Mouse (Mus musculus) midbrain, postnatal 0 days (tissue): ENCODE data around the gene Ambra1. TPM values are rescaled to one million over a fixed set of nuclear protein-coding genes. Genes with fewer than 3 reads are reported as not detected.

Source experiments
- ATAC-seq: fragments of 200-750 bp; cut with Nextera tagmentation; 2 replicates; pipeline ENCODE4 v1.8.0; 2017; ENCODE audit warnings: moderate number of reproducible peaks, mild to moderate bottlenecking, moderate TSS enrichment, moderate library complexity; ENCODE audit not compliant: low FRiP score
- DNase-seq: peaks from one replicate; pipeline ENCODE4 v3.0.0-alpha.2; 2015; ENCODE audit warnings: low spot score
- H3K27ac ChIP-seq: fragments of 300-500 bp; sonication (generic); 2 replicates; pipeline ENCODE4 v1.5.1; 2014; ENCODE audit warnings: low read depth, mild to moderate bottlenecking, low read length, mixed read lengths
- H3K27me3 ChIP-seq: fragments of 300-500 bp; sonication (generic); 2 replicates; pipeline ENCODE4 v1.6.1; 2014; ENCODE audit warnings: low read length, control low read depth, mixed read lengths; ENCODE audit not compliant: insufficient read depth
- H3K36me3 ChIP-seq: fragments of 300-500 bp; sonication (generic); 2 replicates; pipeline ENCODE4 v1.6.1; 2014; ENCODE audit warnings: low read length, control low read depth, mixed read lengths; ENCODE audit not compliant: insufficient read depth
- H3K4me1 ChIP-seq: fragments of 300-500 bp; sonication (generic); 2 replicates; pipeline ENCODE4 v1.6.1; 2014; ENCODE audit warnings: mild to moderate bottlenecking, control low read depth, antibody characterized with exemption, low read length, mixed read lengths; ENCODE audit not compliant: insufficient read depth
- H3K4me2 ChIP-seq: fragments of 300-500 bp; sonication (generic); 2 replicates; pipeline ENCODE4 v1.6.1; 2014; ENCODE audit warnings: low read depth, mild to moderate bottlenecking, low read length, mixed read lengths; ENCODE audit not compliant: poor library complexity, severe bottlenecking
- H3K4me3 ChIP-seq: fragments of 300-500 bp; sonication (generic); 2 replicates; pipeline ENCODE4 v1.5.1; 2014; ENCODE audit warnings: low read depth, mild to moderate bottlenecking, low read length, moderate library complexity
- H3K9ac ChIP-seq: fragments of 300-500 bp; sonication (generic); replicated peaks from 2 replicates; pipeline ENCODE4 v1.6.1; 2014; ENCODE audit warnings: mild to moderate bottlenecking, low read length, moderate library complexity, mixed read lengths; ENCODE audit not compliant: poor library complexity, severe bottlenecking
- H3K9me3 ChIP-seq: fragments of 300-500 bp; sonication (generic); 2 replicates; pipeline ENCODE4 v1.6.1; 2016; ENCODE audit warnings: low read length, control low read depth
- CTCF ChIP-seq: IDR thresholded peaks from 2 replicates; pipeline ENCODE4 v1.5.1; 2016; ENCODE audit warnings: antibody characterized with exemption, mild to moderate bottlenecking
- WGBS: fragments of 180-500 bp; shearing (Covaris S2); extraction: QIAGEN DNeasy Blood & Tissue Kit; methylation state at CpG from one replicate; pipeline ENCODE4 v1.1.7; 2014; 5-methylcytosine and 5-hydroxymethylcytosine counted together
- polyA plus RNA-seq: library from polyadenylated mRNA; unstranded; fragments of >200 nt; fragmentation: Nextera tagmentation; extraction: Ambion mirVana; gene quantifications from 2 replicates; pipeline ENCODE4 v1.2.1, GENCODE M21; 2015
- total RNA-seq: library from RNA; depleted of rRNA; stranded (reverse); fragments of >200 nt; gene quantifications from 2 replicates; pipeline ENCODE4 v1.2.3, GENCODE M21; 2014

Gene Ambra1
- total and polyA plus RNA-seq, 2 experiments from 2014 or later, result 19.3 to 59.5 TPM

DNA sequence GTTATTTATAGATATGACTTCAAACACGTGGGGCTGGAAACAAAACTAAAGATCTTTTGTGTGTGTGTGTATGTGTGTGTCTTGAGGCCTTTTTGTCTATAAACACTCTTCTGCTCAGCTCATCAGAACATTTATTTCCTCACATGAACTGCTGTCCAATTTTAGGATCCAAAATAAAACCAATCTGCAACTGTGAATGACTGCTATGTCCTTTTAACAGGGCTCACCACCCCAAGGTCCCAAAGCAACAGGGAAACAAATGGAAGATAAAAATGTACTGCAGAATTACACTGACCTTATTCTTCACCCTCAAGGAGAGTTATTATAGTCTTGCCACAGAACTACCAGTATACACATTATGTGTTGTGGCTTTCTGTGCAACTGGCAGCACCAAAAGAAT is 30.7 kb upstream of the Ambra1 start:
- DNase-seq (no peak), ATAC-seq (no peak)
- H3K4me3 ChIP-seq, result no peak overlapping the region
- H3K36me3 ChIP-seq, result peaks cover 3% of the 10 kb centered on the region; the same call in 1 of the 2 replicates
- WGBS, result 83% methylated on average over 1 of the region's 1 CpGs
- H3K4me2 ChIP-seq, result no peak overlapping the region
- no peak overlapping the region for H3K27ac ChIP-seq
- no peaks in the 10 kb centered on the region for H3K4me1 ChIP-seq
- no peaks in the 10 kb centered on the region for H3K9me3 ChIP-seq
- no peak overlapping the region for H3K9ac ChIP-seq
- no peaks in the 10 kb centered on the region for H3K27me3 ChIP-seq
- no peak for TF ChIP-seq CTCF

DNA sequence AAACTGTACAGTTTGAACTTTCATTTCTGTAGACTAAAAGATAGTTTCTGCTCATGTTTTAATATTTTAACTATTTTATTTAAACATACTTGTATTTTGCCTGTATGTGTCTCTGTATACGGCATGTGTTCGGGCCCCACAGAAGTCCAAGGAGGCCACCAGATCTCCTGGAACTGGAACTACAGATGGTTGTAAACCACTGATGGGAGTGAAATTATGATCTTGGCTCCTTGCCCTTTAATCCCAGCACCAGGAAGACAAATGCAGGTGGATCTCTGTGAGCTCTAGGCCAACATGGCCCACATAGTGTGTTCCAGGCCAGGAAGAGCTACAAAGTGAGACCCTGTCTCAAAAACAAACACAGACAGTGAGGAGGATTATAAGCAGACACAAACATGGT is 28.6 kb upstream of the Ambra1 start:
- ATAC-seq (no peak), DNase-seq (no peak)
- no peaks in the 10 kb centered on the region for H3K9me3 ChIP-seq
- no peak overlapping the region for H3K4me3 ChIP-seq
- H3K4me2 ChIP-seq, result no peak overlapping the region
- no peak overlapping the region for H3K9ac ChIP-seq
- H3K27me3 ChIP-seq, result no peaks in the 10 kb centered on the region
- no peak for TF ChIP-seq CTCF
- no peaks in the 10 kb centered on the region for H3K36me3 ChIP-seq
- 100% methylated on average over 2 of the region's 2 CpGs for WGBS
- no peak overlapping the region for H3K27ac ChIP-seq
- no peaks in the 10 kb centered on the region for H3K4me1 ChIP-seq

DNA sequence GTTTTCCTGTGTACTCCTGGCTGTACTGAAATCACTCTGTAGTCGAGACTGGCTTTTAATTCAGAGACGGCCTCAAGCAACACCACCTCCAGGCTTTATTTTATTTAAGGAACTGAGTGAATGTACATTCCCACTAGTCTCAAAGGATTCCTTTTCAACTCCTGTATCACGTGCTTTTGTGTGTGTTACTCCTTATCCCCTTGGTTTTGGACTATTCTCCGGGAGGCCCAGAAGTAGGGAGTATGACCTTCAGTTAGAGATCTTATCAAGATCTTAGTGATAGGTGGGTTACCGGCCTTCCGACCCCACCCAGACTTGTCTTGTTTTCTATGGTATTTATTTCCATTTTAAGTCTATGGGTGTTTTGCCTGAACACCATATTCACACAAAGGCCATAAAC is 24.2 kb upstream of the Ambra1 start:
- Histone ChIP-seq H3K36me3 (no peaks in the 10 kb centered on the region), H3K4me1 (peaks cover 4% of the 10 kb centered on the region; the same call in 1 of the 2 replicates), H3K27ac (no peak overlapping the region), H3K27me3 (no peaks in the 10 kb centered on the region), H3K4me3 (no peak overlapping the region), H3K4me2 (no peak overlapping the region), H3K9me3 (no peaks in the 10 kb centered on the region), H3K9ac (no peak overlapping the region)
- ATAC-seq, result no peak
- TF ChIP-seq CTCF, result no peak
- 83% methylated on average over 6 of the region's 6 CpGs for WGBS
- DNase-seq, result no peak

DNA sequence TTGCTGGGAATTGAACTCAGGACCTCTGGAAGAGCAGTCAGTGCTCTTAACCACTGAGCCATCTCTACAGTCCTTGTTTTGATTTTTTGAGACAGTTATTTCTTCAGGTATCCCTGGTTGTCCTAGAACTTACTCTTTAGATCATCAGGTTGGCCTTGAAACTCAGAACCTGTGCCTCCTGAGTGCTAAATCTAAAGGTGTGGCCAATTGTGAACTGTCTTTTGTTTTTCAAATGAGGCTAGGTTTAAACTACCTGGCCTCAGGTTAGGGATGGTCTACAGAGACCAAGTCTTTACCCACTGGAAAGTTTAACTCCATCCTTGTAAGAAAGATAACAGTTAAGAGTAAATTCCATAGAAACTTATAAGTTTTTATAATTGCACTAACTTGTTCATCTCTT is 23.5 kb upstream of the Ambra1 start:
- no peaks in the 10 kb centered on the region for H3K9me3 ChIP-seq
- DNase-seq (no peak), ATAC-seq (no peak)
- TF ChIP-seq CTCF, result no peak
- H3K9ac ChIP-seq, result no peak overlapping the region
- no peaks in the 10 kb centered on the region for H3K36me3 ChIP-seq
- no peak overlapping the region for H3K4me2 ChIP-seq
- H3K4me1 ChIP-seq, result peaks cover 4% of the 10 kb centered on the region; the same call in 1 of the 2 replicates
- H3K27me3 ChIP-seq, result no peaks in the 10 kb centered on the region
- no peak overlapping the region for H3K4me3 ChIP-seq
- H3K27ac ChIP-seq, result no peak overlapping the region

DNA sequence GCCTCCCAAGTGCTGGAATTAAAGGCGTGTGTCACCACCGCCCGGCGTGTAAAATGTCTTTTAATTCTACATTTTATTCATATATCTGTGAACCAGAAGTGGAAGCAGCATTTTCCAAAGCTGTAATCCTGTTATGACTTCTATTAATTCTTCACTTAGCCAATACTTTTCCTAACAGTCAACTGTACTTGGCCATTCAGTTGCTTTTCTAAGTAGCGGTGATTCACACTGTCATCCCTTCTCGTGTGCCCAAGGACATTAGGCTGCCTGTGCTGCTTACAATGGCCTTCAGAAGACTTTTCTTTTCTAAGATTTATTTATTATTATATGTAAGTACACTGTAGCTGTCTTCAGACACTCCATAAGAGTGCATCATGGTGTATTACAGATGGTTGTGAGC is 21.6 kb upstream of the Ambra1 start:
- no peak for TF ChIP-seq CTCF
- peaks cover 4% of the 10 kb centered on the region; the same call in 1 of the 2 replicates for H3K4me1 ChIP-seq
- H3K27ac ChIP-seq, result no peak overlapping the region
- WGBS, result 93% methylated on average over 6 of the region's 6 CpGs
- H3K9me3 ChIP-seq, result no peaks in the 10 kb centered on the region
- ATAC-seq (no peak), DNase-seq (no peak)
- H3K9ac ChIP-seq, result no peak overlapping the region
- H3K4me2 ChIP-seq, result no peak overlapping the region
- no peak overlapping the region for H3K4me3 ChIP-seq
- no peaks in the 10 kb centered on the region for H3K36me3 ChIP-seq
- H3K27me3 ChIP-seq, result no peaks in the 10 kb centered on the region

DNA sequence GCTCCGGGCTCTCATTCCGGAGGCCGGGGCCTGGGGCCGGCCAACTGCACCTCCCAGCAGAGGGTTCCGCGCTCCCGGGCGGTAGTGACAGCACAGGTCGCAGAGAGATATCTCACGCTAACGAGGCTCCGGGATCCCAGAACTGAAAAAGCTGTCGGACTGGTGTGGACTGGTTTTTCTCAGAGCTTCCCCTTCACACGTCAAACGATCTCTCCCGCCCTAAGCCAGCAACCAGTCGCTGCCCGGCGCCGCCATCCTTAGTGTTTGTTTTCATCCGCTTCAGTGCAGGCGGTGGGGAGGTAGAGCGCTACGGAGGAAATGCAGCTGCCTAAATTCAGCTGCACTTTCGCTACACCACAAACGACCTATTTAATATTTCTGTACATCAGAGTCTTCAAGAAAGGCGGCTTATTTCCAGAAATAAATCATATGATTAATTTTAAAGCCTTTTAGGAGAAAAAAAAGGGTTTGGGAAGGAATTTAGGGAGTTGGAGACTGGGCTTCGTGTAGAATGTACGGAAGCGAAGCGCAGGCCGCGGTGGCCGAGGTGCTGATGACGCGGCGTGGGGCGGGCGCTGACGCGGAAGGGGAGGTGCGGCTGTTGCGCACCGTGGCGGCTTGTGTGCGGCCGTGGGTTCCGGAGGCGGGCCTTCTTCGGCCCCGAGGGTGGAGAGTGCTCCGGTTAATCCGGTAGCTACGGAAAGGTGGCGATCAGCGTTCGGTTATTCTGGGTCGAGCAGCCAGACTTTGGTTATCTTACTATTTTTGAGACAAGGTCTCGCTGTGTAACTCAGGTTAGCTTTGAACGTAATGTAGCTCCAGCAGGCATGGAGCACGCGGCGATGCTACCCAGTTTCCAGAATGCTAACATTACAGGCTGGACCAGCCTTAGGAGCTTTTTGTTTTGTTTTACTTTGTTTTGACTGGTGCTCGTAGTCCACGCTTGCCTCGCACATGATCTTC is 19.4 kb upstream of the Ambra1 start, which contains the start of the genes Atg13 and Harbi1:
TSS of gene Atg13 (minus strand) at position 305 of the 963 bp plus-strand sequence.
TSS of gene Harbi1 (plus strand) at position 581 of the 963 bp plus-strand sequence.
- DNase-seq (peak; percentile 95), ATAC-seq (peak; percentile 99)
- Histone ChIP-seq H3K27me3 (no peaks in the 10 kb centered on the region), H3K36me3 (no peaks in the 10 kb centered on the region), H3K27ac (peak within 1 kb of the TSS; percentile 74), H3K4me2 (peak within 1 kb of the TSS; percentile 80), H3K4me1 (peaks cover 4% of the 10 kb centered on the region; the same call in 1 of the 2 replicates), H3K9me3 (no peaks in the 10 kb centered on the region), H3K9ac (peak within 1 kb of the TSS; percentile 81), H3K4me3 (peak within 1 kb of the TSS; percentile 89)
- under 1% methylated on average over 66 of the region's 66 CpGs for WGBS
- TF ChIP-seq CTCF, result no peak
